Mouse (Mus musculus) kidney, embryonic 14.5 days (tissue): ENCODE data around the gene Hic1. TPM values are rescaled to one million over a fixed set of nuclear protein-coding genes. Genes with fewer than 3 reads are reported as not detected.

ENCODE experiments used
- ATAC-seq: fragments of 200-750 bp; cut with Nextera tagmentation; 2 replicates; pipeline ENCODE4 v1.8.0; 2017; ENCODE audit warnings: moderate number of reproducible peaks, mild to moderate bottlenecking, moderate TSS enrichment, moderate library complexity; ENCODE audit not compliant: low FRiP score, low TSS enrichment
- H3K27ac ChIP-seq: fragments of 300-500 bp; sonication (generic); 2 replicates; pipeline ENCODE4 v1.5.1; 2014; ENCODE audit warnings: low read depth, mild to moderate bottlenecking, low read length, moderate library complexity, mixed read lengths
- H3K27me3 ChIP-seq: fragments of 300-500 bp; sonication (generic); 2 replicates; pipeline ENCODE4 v1.6.1; 2014; ENCODE audit warnings: mild to moderate bottlenecking, low read length; ENCODE audit not compliant: control insufficient read depth, insufficient read depth
- H3K36me3 ChIP-seq: fragments of 300-500 bp; sonication (generic); 2 replicates; pipeline ENCODE4 v1.6.1; 2014; ENCODE audit warnings: low read length, mixed read lengths; ENCODE audit not compliant: control insufficient read depth, insufficient read depth
- H3K4me1 ChIP-seq: fragments of 300-500 bp; sonication (generic); 2 replicates; pipeline ENCODE4 v1.6.1; 2014; ENCODE audit warnings: low read length, mixed read lengths; ENCODE audit not compliant: control insufficient read depth, insufficient read depth
- H3K4me2 ChIP-seq: fragments of 300-500 bp; sonication (generic); replicated peaks from 2 replicates; pipeline ENCODE4 v1.6.1; 2014; ENCODE audit warnings: low read depth, mild to moderate bottlenecking, low read length
- H3K4me3 ChIP-seq: fragments of 300-500 bp; sonication (generic); 2 replicates; pipeline ENCODE4 v1.5.1; 2014; ENCODE audit warnings: mild to moderate bottlenecking, low read length
- H3K9ac ChIP-seq: fragments of 300-500 bp; sonication (generic); 2 replicates; pipeline ENCODE4 v1.6.1; 2014; ENCODE audit warnings: low read depth, mild to moderate bottlenecking, low read length, moderate library complexity
- H3K9me3 ChIP-seq: fragments of 300-500 bp; sonication (generic); 2 replicates; pipeline ENCODE4 v1.6.1; 2016; ENCODE audit warnings: low read length; ENCODE audit not compliant: control insufficient read depth
- WGBS: fragments of 180-500 bp; shearing (Covaris S2); extraction: QIAGEN DNeasy Blood & Tissue Kit; methylation state at CpG from one replicate; pipeline ENCODE4 v1.1.7; 2014; 5-methylcytosine and 5-hydroxymethylcytosine counted together
- polyA plus RNA-seq: library from polyadenylated mRNA; unstranded; fragments of >200 nt; fragmentation: Nextera tagmentation; extraction: Ambion mirVana; gene quantifications from 2 replicates; pipeline ENCODE4 v1.2.1, GENCODE M21; 2014

The Hic1 gene
- polyA plus RNA-seq, 1 experiment from 2014 or later = 16.9 TPM

GRCm38 (mm10) chr11:75194850-75195461 lies 25.6 kb upstream of the Hic1 start:
- ATAC-seq = peak; percentile 8; the same call in 1 of the 2 replicates
- peak overlapping the region; percentile 87 for H3K4me2 ChIP-seq
- peak overlapping the region; percentile 55 for H3K4me3 ChIP-seq
- peak overlapping the region; percentile 59; the same call in 1 of the 2 replicates for H3K9ac ChIP-seq
- 1% methylated on average over 39 of the region's 39 CpGs for WGBS
- H3K27ac ChIP-seq = no peak overlapping the region
- no peaks in the 10 kb centered on the region for H3K9me3 ChIP-seq
- no peaks in the 10 kb centered on the region for H3K36me3 ChIP-seq
- peaks cover 20% of the 10 kb centered on the region for H3K4me1 ChIP-seq
- peaks cover 46% of the 10 kb centered on the region for H3K27me3 ChIP-seq

- Histone ChIP-seq H3K9ac (peak overlapping the region; percentile 59), H3K36me3 (no peaks in the 10 kb centered on the region), H3K27ac (no peak overlapping the region), H3K4me3 (peak overlapping the region; percentile 55), H3K9me3 (no peaks in the 10 kb centered on the region), H3K4me2 (peak overlapping the region; percentile 87), H3K4me1 (peaks cover 25% of the 10 kb centered on the region), H3K27me3 (peaks cover 46% of the 10 kb centered on the region)
- WGBS = under 1% methylated on average over 52 of the region's 52 CpGs
- no peak; the same call in 1 of the 2 replicates for ATAC-seq
Observed at GRCm38 (mm10) chr11:75194121-75194849, 25.0 kb upstream of the Hic1 start.

DNA sequence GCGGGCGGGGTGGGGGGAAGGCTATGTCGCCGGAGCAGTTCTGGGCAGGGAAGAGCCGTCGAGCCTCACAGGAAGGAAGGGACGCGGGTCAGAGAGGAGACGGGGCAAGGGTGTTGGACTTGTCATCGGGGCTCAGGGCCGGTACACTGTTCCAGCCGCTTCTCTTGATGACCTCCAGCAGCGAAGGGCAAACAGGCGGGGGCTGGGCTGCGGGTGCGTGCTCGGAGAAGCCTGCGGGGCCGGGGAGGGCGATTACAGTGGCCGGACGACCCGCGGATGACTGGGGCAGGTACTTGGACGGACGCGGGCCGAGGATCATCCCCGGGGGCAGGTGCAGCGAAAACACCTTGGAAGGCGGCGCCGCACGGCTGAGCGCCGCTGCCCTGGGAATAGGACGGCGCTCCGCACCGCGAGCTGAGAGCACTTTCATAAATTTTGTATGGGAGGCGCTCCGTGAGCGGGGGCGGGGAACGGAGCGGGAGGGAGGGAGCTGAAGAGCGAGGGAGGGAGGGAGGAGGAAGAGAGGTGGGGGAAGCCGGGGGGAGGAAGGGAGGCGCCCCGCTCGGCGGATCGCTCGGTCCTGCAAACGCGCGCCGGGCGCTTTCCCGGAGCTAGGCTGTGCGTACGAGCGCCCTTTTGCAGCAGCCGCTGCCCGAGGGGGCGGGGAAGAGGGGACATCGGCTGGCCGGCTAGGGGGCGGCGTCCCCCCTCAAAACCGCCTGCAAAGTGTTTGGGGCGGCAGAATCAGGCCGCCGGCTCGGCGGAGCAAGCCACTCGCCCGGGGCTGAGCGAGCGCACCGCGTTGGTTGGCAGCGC lies 24.1 kb upstream of the Hic1 start, which contains the start of gene Rtn4rl1:
Gene Rtn4rl1 (plus strand): TSS at position 528 of the 816 bp plus-strand sequence.
- ATAC-seq = peak; percentile 19; the same call in 1 of the 2 replicates
- peaks cover 46% of the 10 kb centered on the region for H3K27me3 ChIP-seq
- H3K4me3 ChIP-seq = peak within 1 kb of the TSS; percentile 55
- H3K4me1 ChIP-seq = peaks cover 27% of the 10 kb centered on the region
- under 1% methylated on average over 81 of the region's 84 CpGs for WGBS
- H3K9ac ChIP-seq = peak within 1 kb of the TSS; percentile 59
- H3K36me3 ChIP-seq = no peaks in the 10 kb centered on the region
- no peaks in the 10 kb centered on the region for H3K9me3 ChIP-seq
- H3K4me2 ChIP-seq = peak within 1 kb of the TSS; percentile 87
- H3K27ac ChIP-seq = no peak within 1 kb of the TSS

DNA sequence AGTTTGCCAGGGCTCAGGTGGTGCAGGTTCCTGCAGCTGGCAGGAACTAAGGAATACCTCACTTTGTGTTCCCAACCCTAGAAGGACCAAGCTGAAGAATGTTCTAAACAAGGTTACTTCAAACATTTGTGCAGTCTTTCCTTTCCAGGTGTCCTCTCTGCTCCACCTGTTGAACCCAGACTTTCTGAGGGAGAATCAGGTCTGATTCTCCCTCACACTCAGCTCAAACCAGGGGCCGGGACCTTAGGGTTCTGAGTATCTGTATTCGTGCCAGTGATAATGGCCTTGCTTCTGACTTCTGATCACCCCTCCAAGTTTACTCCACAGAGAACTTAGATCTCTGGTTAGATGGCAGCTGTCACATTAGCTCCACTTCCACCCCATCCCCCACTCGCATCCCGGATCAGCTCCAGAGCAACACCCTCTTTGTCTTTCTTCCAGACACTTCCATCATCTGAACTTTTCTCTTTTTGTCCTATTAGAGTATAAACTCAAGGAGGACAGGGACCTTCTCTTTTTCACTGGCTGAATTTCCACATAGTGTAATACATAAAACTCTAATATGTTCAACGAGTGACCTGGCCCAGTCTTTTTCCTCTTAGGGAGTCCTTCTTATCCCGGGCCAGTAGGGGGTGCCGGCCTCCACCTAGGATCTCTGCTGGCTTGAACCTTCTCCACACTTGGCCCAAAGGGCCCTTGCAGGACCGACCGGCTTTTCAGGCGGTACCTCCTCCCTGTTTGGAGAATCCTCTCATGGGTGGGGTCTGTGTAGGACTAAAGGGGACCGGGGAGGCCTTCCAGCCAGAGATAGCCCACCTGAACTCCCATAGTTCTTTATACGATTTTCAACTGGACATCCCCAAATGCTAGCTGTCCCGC lies 23.3 kb upstream of the Hic1 start:
- ATAC-seq = peak; percentile 51
- Histone ChIP-seq H3K4me3 (peak overlapping the region; percentile 55), H3K9ac (no peak overlapping the region; the same call in 1 of the 2 replicates), H3K4me1 (peaks cover 27% of the 10 kb centered on the region), H3K36me3 (no peaks in the 10 kb centered on the region), H3K27me3 (peaks cover 46% of the 10 kb centered on the region), H3K4me2 (peak overlapping the region; percentile 87), H3K9me3 (no peaks in the 10 kb centered on the region), H3K27ac (no peak overlapping the region)
- WGBS = 24% methylated on average over 13 of the region's 13 CpGs

DNA sequence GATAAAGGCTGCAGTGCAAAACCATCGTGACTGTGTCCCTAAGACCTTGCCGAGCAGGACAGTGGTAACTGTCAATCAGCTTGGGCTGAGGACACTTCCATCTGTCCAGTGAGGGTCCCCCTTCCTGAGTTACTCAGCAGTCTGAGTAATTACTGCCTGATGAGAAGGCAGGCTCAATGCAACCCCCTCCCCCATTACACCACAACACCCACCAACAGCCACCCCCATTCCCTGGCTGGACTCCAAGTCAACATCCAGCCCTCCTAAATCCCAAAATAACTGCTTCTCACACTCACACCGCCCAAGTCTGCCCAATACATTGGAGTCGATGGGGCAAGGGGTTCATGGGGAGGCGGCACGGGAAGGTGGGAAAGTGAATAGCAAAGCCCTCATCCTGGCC lies 22.5 kb upstream of the Hic1 start:
- Histone ChIP-seq H3K4me2 (no peak overlapping the region), H3K27me3 (peaks cover 40% of the 10 kb centered on the region), H3K4me3 (no peak overlapping the region), H3K27ac (no peak overlapping the region), H3K9me3 (no peaks in the 10 kb centered on the region), H3K36me3 (no peaks in the 10 kb centered on the region), H3K9ac (no peak overlapping the region), H3K4me1 (peaks cover 27% of the 10 kb centered on the region)
- no peak for ATAC-seq
- 62% methylated on average over 6 of the region's 6 CpGs for WGBS

- H3K4me1 ChIP-seq = peaks cover 27% of the 10 kb centered on the region
- H3K27ac ChIP-seq = no peak within 1 kb of the TSS
- H3K36me3 ChIP-seq = no peaks in the 10 kb centered on the region
- WGBS = 59% methylated on average over 5 of the region's 5 CpGs
- no peak for ATAC-seq
- peaks cover 31% of the 10 kb centered on the region for H3K27me3 ChIP-seq
- H3K9me3 ChIP-seq = no peaks in the 10 kb centered on the region
- peak within 1 kb of the TSS; percentile 92 for H3K4me3 ChIP-seq
- H3K4me2 ChIP-seq = peak within 1 kb of the TSS; percentile 88
- peak within 1 kb of the TSS; percentile 76 for H3K9ac ChIP-seq
Observed at GRCm38 (mm10) chr11:75190905-75191441, 21.7 kb upstream of the Hic1 start, which contains the start of gene Dph1. Gene Dph1, minus strand, starts transcription at chr11:75191241.

GRCm38 (mm10) chr11:75190371-75190724 lies 21.0 kb upstream of the Hic1 start:
- peaks cover 27% of the 10 kb centered on the region for H3K4me1 ChIP-seq
- peak overlapping the region; percentile 88 for H3K4me2 ChIP-seq
- H3K36me3 ChIP-seq = peaks cover 4% of the 10 kb centered on the region; the same call in 1 of the 2 replicates
- H3K9me3 ChIP-seq = no peaks in the 10 kb centered on the region
- 1% methylated on average over 24 of the region's 24 CpGs for WGBS
- H3K27me3 ChIP-seq = peaks cover 25% of the 10 kb centered on the region
- ATAC-seq = peak; percentile 70; the same call in 1 of the 2 replicates
- H3K27ac ChIP-seq = no peak overlapping the region
- peak overlapping the region; percentile 92 for H3K4me3 ChIP-seq
- peak overlapping the region; percentile 76 for H3K9ac ChIP-seq
